Mouse (Mus musculus) lung, postnatal 25 days (tissue): ENCODE data around the gene Grin2c.

ENCODE experiments used
- DNase-seq: peaks from one replicate; pipeline ENCODE4 v3.0.0; 2022; ENCODE audit warnings: low spot score

The Grin2c gene

DNA sequence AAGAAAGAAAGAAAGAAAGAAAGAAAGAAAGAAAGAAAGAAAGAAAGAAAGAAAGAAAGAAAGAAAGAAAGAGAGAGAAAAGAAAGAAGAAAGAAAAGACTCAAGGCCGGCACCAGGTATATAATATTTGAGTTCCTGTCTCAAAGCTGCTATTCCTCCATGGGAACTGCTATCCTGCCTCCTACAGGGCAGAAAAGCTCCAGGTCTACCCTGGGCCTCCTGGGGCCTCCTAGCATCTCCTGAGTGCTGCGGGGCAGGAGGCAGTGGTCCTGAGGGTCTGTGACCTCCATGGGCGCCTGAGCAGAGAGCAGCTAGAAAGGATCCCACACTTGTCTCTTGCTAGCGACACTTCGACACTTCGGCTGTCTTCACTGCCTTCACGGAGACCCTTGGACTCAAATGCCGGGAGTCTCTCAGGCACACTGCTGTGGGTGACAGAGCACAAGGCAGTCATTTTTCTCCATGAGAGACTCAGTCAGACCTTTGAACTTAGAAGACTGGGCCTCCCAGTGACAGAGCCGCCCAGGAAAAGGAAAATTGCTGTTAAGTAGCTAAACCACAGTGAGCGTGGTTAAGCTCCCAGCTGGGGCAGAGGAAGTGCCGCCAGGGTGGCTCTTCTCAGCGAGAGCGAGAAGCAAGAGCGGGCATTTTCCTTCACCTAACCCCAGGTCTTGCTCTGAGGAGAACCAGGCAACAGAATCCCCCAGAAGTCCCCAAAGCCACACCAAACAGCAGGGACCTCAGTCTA is 35.7 kb downstream of the Grin2c start:
- no peak for DNase-seq

DNA sequence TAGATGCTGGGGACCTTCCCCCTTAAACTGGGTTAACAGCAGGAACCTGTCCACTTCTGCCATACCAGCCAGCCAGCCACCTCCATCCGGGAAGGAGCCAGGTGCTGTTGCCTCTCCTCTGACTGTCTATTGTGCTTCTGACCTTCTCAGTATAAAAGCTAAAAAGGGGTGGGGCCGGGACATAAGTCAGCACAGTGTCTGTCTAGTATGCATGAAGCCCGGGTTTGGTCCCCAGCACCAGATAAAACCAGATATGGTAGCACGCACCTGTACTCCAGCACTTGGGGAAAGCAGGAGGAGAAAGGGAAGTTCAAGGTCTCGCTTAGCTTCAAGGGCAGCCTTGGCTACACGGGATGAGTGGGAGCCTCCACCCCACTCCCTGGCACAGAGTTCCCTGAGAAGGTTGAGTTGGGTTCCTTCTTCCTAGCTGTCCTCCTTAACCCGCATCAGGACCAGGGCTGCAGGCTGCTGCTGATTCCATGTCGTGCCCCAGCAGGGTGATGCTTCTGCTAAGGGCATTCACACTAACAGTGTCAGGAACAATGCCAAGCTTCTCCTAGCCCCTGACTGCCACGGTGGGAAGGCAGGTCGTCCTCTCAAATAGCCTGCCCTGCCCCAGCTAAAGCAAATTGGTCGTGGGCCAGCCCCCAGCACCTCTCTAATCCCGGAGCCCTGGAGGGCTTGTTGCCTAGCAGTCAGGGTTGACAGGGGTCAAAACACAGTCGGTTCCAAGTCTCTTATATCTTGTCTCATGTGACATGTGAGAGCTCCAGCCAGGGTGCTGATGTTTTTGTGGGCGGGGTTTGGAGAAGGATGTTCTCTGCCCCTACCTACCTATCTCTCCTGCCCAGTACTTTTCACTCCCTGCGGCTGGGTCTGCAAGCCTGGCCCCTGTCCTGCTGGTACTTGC is 37.8 kb downstream of the Grin2c start:
- no peak for DNase-seq

DNA sequence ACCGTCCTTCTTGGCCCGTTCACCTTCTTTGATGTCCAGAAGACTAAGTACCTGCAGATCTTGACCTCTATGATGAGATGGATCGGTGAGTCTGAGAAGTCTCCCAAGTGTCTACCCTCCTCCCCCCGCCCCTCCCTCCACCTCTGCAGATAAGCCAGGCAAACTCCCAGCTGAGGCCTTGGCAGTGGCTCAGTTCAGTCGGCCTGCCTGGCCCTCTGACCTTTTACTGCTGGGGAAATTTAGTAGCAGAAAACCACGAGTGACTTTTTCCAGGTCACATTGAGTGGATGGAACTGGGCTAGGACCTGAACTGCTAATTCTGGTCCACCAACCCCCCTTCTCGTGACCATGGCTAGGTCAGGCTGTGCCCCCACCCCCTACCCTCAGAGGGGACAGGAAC is 38.6 kb downstream of the Grin2c start:
- no peak for DNase-seq

GRCm38 (mm10) chr11:115227640-115228039 is 39.4 kb downstream of the Grin2c start:
- no peak for DNase-seq

- DNase-seq: peak; percentile 35
Measured at GRCm38 (mm10) chr11:115226811-115227491, 40.1 kb downstream of the Grin2c start.

GRCm38 (mm10) chr11:115225301-115225700 is 41.7 kb downstream of the Grin2c start:
- DNase-seq: no peak

DNA sequence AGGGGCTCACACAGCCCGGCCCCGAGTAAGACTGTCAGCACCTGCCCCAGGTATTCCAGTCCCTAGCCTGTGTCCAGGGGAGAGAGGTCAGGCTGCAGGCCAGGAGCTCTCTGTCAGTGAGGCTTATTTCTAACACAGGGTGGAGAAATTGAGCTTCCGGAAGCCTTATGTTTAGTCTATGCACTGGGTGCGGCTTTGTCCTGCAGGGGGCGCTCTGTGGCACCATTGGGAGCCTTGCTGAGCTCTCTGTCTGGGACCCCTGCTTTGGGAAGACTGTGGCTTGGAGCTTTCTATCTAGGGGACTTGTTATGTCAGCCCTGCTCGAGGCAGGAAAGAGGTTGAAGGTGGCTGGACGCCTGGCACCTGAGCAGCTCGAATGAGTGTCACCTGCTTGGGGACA is 42.2 kb downstream of the Grin2c start:
- DNase-seq: peak; percentile 51

- DNase-seq: no peak
Measured at GRCm38 (mm10) chr11:115223877-115224276, 43.2 kb downstream of the Grin2c start.

GRCm38 (mm10) chr11:115223451-115223850 is 43.6 kb downstream of the Grin2c start:
- no peak for DNase-seq

DNA sequence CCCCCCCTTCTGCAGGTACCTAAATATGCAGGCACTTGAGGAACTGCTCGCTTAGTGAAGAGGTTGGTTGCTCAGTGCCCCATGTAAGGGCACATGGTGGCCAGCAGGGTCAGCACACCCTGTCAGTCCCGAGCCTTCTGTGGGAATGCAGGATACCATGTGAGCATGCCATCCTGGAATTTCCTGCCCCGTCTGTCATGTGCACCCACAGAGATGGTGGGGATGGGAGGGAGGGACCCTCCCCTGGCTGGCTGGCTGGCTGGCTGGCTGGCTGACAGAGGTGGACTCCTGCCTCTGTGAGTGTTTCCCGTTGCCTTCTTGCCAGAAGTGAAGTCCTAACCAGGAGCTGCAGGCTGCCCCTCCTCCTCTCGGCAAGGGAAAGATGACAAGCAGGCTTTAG is 44.5 kb downstream of the Grin2c start:
- DNase-seq: peak; percentile 21

- no peak for DNase-seq
Measured at GRCm38 (mm10) chr11:115222077-115222476, 45.0 kb downstream of the Grin2c start.

DNA sequence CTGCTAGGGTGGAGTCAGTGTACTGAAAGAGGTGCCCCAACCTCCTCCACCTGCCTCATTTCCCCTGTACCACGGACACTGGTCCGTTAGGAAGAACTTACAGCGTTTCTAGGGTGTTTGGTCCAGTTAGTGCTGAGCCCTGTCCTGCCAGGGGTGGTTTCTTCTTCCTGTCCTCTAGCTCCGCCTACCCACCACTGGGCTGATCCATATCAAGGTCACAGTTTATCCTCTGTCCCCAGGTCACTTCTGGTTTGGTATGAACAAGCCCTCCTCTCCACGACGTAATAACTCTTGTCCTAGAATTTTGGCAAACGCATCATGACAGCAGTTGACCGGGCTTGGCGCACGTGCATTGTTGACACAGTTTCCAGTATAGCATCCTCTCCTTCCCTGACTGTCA is 47.4 kb downstream of the Grin2c start:
- DNase-seq: no peak

GRCm38 (mm10) chr11:115219263-115219662 is 47.8 kb downstream of the Grin2c start:
- peak; percentile 88 for DNase-seq

DNA sequence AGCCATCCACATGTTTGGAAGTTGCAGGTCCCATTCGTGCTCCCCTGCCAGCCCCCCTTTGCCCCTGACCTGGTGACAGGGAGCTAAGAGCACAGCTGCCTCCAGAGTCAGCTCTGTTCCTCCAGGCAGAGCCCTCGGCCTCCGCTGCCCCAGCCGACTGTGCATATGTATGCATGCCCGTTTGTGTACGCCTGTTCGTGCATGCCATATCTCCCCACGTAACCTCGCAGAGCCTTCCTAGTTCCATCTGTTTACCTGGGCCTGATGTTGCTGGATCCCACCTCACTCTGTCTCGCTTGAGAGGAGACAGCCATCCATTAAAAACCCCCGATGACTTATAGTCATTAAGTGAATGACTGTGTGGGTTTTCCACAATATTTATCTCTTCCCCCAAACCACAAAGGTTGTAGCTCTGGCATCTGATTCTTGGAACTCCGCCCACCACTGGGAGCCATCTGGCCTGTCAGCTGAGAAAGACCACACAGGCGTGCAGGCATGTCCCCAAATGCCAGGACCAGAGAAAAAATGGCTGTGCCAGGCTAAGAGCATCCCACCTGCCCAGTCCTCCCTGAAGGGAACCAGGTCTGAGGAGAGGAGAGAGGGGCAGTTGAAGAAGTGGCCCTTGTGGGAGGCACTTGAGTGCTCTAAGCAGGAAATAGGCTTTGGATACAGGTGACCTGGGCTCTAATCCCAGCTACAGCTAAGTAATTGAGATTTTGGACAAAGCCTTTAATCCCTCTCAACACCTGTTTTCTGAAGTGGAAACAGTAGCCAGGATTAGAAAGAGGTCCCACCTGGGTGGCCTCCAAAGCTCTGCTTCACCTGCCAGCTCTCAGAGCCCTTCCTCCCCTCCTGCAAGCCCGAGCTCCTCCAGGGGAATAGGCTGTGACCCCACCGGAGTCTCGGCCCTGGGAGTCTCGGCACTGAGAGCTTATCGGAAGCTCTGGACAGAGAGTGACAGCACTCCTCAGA is 49.3 kb downstream of the Grin2c start:
- DNase-seq: peak; percentile 27

DNA sequence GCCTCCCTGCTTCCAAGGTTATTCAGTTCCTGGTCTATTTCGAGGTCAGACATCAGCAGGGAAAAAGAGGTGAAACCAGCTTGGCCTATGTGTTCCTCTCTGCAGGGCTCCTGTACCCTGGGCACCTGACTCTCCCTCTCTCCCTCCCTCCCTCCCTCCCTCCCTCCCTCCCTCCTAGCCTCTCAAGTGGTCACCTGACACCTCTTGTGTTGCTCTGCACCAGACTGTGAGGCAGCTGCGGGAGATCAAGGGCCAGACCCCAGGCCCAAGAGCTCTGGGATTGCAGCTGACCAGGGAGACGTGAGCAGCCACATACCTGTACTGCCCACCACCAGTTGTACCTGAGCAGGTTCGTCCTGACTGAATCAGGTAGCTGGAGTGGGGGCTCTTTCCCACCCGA is 51.9 kb downstream of the Grin2c start:
- DNase-seq: peak; percentile 38

DNA sequence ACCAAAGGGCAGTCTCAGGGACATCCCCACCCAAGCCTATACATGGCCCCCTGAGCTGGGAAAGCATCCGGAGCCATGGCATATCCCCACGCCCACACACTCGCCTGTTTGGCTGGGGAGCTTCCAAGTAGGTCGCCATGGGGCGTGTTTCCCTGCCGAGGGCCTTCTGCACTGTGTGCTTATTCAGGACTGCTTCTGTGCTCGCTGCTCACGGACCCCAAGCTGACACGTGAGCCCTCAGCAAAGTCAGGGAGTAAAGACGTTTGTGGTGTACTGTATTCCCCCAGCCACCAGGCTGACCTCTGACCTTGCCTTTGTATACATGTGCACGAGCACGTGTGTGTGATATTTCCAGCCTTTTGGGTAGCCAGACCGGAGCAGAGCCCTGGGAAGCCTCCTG is 54.9 kb downstream of the Grin2c start:
- DNase-seq: no peak

GRCm38 (mm10) chr11:115209958-115210357 is 57.1 kb downstream of the Grin2c start:
- DNase-seq: no peak

DNA sequence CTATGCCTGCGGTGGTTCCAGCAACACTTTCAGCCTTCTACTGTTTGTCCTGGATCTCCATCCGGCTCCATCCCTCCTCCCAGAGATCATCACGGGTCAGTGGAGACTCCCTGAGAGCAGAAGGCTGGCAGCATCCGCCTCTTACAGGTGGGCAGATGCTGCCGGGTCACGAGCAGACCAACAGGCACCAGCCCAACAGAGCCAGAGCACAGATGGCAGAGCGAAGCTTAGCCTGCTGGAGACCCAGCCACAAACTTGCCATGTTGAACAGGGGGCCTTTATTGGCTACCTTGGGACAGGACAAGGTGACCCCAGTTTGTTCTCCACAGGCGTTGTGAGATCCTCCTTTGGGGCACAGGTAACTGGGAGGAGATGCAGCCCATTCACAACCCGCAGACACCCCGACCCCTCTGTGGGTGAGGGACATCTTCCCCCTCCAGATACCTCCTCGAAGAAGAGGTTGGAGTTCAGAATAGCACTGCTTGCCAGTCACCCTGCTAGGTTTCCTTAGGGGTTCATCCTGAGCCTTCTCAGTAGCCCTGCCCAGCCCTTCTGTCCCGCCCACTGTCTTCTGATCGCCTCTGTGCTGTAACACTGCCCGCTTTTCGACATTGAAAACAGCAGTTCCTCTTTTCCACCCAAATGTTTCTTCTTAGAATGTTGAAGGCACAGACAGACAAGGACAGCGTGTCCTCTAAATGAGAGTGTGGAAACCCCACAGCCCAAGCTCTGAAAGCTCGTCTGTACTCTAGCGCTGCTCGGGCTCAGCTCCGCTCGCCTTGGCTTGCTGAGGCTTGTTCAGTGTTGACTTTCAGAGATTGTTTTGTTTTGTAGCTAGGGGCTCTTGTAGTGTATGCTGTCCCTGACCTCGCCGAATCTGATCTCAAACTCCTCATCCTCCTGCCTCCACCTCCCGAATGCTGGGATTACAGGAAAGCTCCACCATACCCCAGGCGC is 58.0 kb downstream of the Grin2c start:
- no peak for DNase-seq

DNA sequence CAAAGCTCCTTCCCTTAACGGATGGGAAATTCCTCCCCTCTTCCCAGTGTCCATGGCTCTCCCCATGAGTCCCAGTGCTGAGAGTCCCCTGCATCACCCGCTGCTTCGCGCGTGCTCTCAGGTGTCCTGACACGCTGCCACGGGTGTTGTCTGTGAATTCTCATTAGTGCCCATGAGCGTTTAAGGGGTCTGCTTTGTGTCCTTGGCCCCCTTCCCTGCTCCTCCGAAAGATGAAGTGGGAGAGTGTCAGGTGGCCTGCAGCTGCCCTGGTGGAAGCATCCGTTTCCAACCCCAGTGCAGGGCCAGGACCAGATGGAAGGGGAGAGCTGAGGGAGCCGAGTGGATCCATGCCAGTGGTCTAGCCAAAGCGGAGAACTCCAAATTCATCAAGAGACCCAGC is 58.9 kb downstream of the Grin2c start:
- no peak for DNase-seq

GRCm38 (mm10) chr11:115202756-115203155 is 64.3 kb downstream of the Grin2c start:
- no peak for DNase-seq
